Mouse (Mus musculus) adrenal gland, postnatal 25 days (tissue): Measurements from ENCODE around the gene Chaf1b. TPM values are rescaled to one million over a fixed set of nuclear protein-coding genes. Genes with fewer than 3 reads are reported as not detected.

Experiments used
- DNase-seq: peaks from one replicate; pipeline ENCODE4 v3.0.0; 2021; ENCODE audit warnings: mixed read lengths
- total RNA-seq: library from RNA; stranded (reverse); gene quantifications from 2 replicates; pipeline ENCODE4 v1.2.3, GENCODE M21; 2021

Chaf1b gene
- total RNA-seq, 1 experiment from 2014 or later, result 6.9 TPM

GRCm38 (mm10) chr16:93947396-93947795 is 63.7 kb downstream of the Chaf1b start:
- DNase-seq, result no peak

Other genes starting within 250 kb of the Chaf1b start
- gene Cbr3, start 200.7 kb upstream of the Chaf1b start, total RNA-seq, result 6.2 and 7.4 TPM in 2 replicates
- 19.9 and 21.3 TPM in 2 replicates for gene Dop1b, start 172.0 kb upstream of the Chaf1b start, total RNA-seq
- 35.5 and 44.5 TPM in 2 replicates for gene Morc3, start 51.8 kb upstream of the Chaf1b start, total RNA-seq
- gene Cldn14, start 124.9 kb downstream of the Chaf1b start, total RNA-seq, result not detected in 2 replicates
- gene Sim2, start 201.0 kb downstream of the Chaf1b start, total RNA-seq, result not detected in 2 replicates